Mouse (Mus musculus) heart, adult 2 months (tissue): ENCODE measurements at regions not wholly inside any gene's neighbourhood (a gene's known extent, or its start where the extent isn't known, plus 50 kb on each side); places are given as distances from the start of the nearest gene placed in this dataset.

Source experiments
- CTCF ChIP-seq: fragments of 200-600 bp; IDR thresholded peaks from 2 replicates; pipeline ENCODE4 v1.8.1; 2022; ENCODE audit warnings: antibody characterized with exemption, mild to moderate bottlenecking, moderate library complexity
- EP300 ChIP-seq: fragments of 200-500 bp; IDR thresholded peaks from 2 replicates; pipeline ENCODE4 v1.6.1; 2011; ENCODE audit warnings: low read depth, low read length, control low read depth; ENCODE audit not compliant: insufficient read depth
- POLR2A ChIP-seq: fragments of 200-500 bp; IDR thresholded peaks from 2 replicates; pipeline ENCODE4 v1.6.1; 2011; ENCODE audit warnings: mild to moderate bottlenecking, low read depth, low read length, control low read depth; ENCODE audit not compliant: insufficient read depth

- no peak for TF ChIP-seq POLR2A
- TF ChIP-seq CTCF: no peak
- TF ChIP-seq EP300: no peak
These were observed 213.0 kb upstream of the Klf6 start for GRCm38 (mm10) chr13:5648276-5648675.
